Mouse (Mus musculus) adrenal gland, postnatal 36 days (tissue): ENCODE measurements around the gene Krtap5-1. TPM values are rescaled to one million over a fixed set of nuclear protein-coding genes. Genes with fewer than 3 reads are reported as not detected.
A peak's percentile ranks its signal among the peaks of the same experiment; 100 is the strongest.
"Not testable (repeated sequence)": the region's sequence is repeated elsewhere in the genome, so short reads cannot be mapped to it uniquely, and the experiment has no call there.

ENCODE experiments used
- DNase-seq, 2 experiments: peaks; one replicate each; pipeline ENCODE4 v3.0.0; 2021; ENCODE audit warnings: mixed read lengths in 1 of 2
- total RNA-seq, 2 experiments: library from RNA; stranded (reverse); gene quantifications; 2 replicates each; pipeline ENCODE4 v1.2.3; 2021

Krtap5-1 gene
- total RNA-seq, 2 experiments from 2014 or later = not detected

DNA sequence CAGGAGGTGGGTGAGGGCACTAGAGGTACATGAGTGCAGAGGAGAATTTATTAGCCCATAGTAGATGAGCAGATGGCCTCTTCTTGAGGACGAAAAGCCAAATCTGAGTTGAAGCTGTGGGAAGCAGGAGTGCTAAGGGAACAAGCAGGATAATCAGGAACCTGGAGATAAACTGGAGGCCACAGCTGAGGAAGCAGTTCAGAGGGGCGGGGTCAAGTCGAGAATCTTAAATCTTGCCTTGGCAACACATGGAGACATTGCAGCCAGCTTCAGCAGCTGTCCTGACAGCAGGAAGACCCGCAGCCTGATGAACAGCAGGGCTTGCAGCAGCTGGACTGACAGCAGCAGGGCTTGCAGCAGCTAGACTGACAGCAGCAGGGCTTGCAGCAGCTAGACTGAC, 810 bp downstream of the Krtap5-1 start:
- DNase-seq = not testable (repeated sequence)

DNA sequence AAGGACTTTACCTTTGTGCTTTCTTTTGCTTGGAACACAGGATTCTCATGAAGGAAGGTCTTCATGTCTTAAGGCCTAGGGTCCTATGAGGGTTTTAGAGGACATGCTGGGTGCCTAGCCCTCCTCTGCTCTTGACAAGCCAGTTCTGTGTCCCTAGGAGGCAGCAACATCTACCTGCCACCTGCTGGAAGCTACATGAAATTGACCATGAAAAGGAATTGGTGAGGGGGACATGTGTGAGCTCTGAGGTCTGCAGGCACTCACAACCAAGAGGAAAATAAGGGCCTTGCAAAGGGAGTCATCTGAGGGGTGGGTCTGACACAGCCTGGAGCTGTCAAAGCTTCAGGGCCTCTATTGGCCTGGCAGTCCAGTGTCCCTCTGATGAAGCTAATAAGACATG, 1.5 kb downstream of the Krtap5-1 start:
- DNase-seq = no peak

DNA sequence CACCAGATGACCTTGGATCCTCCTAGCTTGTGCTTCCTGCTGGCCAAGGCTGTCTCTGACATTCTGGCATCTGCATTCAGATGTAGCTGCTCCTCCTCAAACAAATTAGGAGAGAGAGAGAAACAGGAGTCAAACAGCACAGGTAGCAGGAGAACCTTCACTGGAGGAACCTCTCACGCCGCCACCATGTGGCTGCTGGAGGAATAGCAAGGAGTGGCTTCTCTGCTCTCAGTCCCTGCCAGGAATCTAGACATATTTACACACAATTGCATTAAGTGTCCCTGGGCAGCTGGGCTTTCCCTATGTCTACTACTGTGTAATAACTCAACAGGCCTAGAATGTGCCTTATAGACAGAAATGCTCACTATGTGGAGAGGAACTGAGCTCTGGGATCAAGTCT, 3.1 kb downstream of the Krtap5-1 start:
- peak in 1 of 2 experiments; percentile 38 for DNase-seq

DNA sequence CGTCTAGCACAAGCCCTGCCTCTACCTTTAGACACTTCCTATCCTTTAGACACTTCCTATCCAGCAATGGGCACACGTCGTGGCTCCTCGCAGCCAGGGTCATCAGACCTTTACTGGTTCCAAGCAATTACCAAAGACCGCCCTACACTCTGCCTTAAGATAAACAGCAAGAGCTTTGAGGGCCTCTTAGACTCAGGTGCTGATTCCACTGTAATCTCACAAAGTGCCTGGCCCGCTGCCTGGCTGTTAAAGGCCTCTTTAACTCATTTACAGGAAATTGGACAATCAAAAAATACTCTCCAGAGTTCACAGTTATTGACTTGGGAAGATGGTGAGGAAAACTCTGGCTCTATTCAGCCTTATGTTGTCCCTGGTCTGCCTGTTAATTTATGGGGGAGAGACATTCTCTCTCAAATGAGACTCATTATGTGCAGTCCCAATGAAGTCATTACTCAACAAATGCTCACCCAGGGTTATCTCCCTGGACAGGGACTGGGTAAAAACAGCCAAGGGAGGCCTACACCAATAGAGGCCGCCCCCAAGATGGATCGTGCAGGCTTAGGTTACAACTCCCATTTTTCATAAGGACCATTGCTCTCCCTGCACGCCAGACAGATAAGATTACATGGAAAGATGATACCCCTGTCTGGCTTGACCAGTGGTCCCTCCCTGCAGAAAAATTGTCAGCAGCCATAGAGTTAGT, 10.9 kb downstream of the Krtap5-1 start:
- not testable (repeated sequence) for DNase-seq

DNA sequence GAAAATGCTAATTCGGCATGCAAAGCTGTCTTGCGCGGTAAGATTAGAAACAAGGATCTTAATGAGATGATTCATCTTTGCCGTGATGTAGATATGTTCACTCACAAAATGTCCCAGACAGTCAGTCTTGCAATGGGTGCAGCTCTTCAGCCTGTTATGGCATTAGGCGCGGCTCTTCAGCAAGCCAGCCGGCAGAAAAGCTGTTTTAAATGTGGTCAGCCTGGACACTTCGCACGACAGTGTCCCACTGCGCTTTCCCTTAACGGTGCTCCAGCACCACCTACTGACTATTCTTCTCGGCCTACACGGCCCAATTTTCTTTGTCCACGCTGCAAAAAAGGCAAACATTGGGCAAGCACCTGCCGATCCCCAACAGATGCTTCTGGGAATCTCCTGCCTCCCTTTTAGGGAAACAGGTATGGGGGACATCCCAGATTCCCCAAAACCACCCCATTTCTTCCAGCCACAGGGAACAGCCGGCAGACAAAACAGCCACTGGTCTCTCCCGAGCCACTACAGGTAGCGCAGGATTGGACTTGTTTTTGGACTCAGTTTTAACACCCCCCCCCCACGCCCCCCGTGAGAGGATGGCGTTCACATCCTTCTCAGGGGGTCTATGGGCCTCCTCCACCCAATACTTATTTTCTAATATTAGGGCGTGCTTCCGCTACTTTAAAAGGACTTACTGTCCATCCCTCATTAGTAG, 11.6 kb downstream of the Krtap5-1 start:
- DNase-seq = peak; percentile 61 to 64

DNA sequence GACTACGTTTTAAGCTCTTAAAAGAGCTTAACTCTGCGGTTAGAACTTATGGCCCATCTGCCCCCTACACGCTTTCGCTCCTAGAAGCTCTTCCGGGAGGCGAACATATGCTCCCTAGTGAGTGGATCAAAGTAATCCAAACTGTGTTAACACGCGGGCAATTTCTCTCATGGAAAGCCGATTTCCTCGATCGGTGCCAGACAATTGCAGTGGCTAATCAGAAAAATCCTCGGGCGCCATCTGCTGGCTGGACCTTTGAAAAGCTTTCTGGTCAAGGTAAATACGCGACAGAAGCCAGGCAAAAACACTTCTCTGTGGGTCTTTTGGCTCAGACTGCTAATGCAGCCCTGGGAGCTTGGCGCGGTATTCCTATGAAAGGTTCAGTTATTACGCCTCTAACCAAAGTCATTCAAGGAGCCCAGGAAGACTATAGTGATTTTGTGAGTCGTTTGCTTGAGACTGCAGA, 12.3 kb downstream of the Krtap5-1 start:
- peak; percentile 93 to 94 for DNase-seq

DNA sequence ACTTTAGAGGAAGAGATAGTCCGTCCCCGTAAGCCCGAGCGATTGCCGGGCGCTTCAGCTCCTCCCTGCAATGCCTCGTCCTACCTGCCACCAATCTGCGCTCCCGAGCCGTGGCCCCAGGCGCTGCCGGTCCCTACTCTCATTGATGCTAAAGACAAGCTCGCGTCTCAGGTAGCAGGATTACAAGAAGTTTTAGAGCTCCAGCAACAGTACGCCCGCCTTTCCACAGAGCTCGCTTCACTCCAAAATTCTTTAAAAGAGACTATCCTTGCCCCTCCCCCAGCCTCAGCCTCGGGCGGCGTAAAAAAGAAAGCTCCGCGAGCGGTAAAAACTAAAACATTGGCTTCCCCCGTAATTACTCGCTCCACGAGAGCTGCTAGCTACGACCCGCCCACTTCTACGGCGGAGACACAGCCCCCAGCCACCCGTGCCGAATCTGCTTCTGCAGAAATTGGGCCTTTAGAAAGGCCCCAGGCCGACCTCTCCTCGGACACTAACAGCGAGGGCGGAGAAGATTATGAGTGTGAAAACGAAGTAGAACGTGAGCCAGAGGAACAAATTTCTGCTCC, 12.8 kb downstream of the Krtap5-1 start:
- DNase-seq = peak; percentile 67 to 75

DNA sequence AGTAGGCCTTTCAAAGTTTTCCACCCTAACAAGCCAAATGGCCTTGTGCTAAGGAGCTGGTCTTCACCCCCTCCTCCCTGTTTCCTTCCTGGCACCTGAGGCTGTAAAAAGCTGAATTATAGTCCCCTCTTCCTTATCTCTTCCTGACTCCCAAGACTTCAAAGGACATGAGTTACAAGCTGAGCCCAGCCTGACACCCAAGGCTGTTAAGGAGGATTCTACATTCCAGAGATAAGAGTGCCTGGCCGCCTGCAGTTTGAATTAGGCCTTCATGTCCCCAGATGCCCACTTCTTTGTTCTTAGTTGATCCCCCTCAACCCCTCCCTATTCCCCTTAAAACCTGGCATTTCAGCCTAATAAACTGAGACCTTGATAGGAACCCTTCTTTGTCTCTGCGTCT, 14.1 kb downstream of the Krtap5-1 start:
- peak; percentile 18 for DNase-seq

DNA sequence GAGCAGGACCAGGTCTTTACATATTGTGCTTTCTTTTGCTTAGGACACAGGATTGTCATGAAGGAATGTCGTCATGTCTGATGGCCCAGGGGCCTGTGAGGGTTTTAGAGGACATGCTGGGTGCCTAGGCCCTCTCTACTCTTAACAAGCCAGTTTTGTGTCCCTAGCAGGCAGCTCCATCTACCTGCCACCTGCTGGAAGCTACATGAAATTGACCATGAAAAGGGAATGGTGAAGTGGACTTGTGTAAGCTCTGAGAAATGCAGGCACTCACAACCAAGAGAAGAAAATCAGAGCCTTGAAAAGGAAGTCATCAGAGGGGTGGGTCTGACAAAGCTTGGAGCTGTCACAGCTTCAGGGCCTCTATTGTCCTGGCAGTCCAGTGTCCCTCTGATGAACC, 17.6 kb downstream of the Krtap5-1 start:
- DNase-seq = not testable (repeated sequence)

DNA sequence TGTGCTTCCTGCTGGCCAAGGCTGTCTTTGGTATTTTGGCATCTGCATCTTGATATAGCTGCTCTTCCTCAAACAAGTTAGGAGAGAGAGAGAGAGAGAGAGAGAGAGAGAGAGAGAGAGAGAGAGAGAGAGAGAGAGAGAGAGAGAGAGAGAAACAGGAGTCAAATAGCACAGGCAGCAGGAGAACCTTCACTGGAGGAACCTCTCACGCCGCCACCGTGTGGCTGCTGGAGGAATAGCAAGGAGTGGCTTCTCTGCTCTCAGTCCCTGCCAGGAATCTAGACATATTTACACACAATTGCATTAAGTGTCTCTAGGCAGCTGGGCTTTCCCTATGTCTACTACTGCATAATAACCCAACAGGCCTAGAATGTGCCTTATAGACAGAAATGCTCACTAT, 18.7 kb downstream of the Krtap5-1 start:
- DNase-seq = peak; percentile 73 to 86

DNA sequence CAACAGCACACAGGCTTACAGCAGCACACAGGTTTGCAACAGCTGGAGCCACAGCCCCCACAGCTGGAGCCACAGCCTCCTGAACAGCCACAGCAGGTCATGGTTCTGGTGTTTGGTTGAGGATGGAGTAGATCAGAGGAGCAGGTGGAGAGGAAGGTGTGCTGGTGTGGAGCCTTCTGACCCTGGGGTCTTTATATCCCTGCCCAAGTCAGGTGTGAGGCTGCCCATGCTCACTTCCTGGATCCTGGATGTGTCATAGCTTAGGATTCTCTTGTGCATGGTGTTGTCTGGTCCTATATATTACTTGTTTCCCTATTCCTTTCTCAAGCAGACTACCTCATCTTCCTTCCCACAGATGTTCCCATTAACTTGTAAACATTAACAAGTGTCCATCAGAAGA, 22.7 kb downstream of the Krtap5-1 start, which contains the start of gene Gm4559:
TSS of gene Gm4559 (minus strand) at position 101 of the 400 bp plus-strand sequence.
- DNase-seq = not testable (repeated sequence)

DNA sequence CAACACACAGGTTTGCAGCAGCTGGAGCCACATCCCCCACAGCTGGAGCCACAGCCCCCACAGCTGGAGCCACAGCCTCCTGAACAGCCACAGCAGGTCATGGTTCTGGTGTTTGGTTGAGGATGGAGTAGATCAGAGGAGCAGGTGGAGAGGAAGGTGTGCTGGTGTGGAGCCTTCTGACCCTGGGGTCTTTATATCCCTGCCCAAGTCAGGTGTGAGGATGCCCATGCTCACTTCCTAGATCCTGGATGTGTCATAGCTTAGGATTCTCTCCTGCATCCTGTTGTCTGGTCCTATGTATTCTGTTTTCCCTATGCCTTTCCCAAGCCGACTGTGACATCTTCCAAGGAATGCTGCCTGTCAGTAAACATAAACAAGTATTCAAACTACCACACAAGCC, 38.7 kb downstream of the Krtap5-1 start, which contains the start of gene Gm2431:
TSS of gene Gm2431 (minus strand) at position 101 of the 400 bp plus-strand sequence.
- not testable (repeated sequence) for DNase-seq

DNA sequence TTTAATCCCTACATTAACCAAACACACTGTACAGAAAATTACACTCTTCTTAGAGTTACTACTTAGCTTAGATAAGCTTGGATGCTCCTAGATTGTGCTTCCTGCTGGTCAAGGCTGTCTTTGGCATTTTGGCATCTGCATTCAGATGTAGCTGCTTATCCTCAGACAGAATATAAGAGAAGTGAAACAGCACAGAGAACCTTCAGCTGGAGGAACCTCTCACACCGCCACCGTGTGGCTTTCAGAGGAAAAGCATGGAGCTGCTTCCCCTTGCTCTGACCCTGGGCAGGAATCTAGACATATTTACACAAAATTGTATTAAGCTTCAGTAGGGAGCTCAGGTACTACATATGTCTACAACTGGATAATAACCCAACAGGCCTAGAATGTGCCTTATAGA, 41.4 kb downstream of the Krtap5-1 start:
- peak; percentile 36 to 61 for DNase-seq

DNA sequence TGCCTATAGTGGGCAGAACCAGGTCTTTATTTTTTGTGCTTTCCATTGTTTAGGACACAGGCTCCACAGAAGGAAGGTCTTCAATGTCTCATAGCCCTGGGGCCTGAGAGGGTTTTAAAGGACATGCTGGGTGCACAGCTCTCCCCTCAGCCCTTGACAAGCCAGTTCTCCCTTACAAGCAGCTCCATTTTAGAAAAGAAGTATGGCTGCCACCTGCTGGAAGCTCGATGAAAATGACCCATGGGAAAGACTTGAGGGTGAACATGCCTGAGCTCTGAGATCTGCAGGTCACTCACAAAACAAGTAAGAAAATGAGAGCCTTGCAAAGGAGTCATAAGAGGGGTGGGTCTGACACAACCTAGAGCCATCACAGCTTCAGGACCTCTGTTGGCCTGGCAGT, 47.1 kb downstream of the Krtap5-1 start:
- DNase-seq = peak; percentile 28 to 57

Other genes with a start within 250 kb of the Krtap5-1 start
- 10 to 100 TPM; 48.1 to 58.4 TPM for gene Mob2, start 236.1 kb downstream of the Krtap5-1 start, total RNA-seq
- gene Dusp8, start 201.3 kb downstream of the Krtap5-1 start, total RNA-seq = 10 to 100 TPM in 1 of 2 experiments, 1 to 10 TPM in 1; 7.4 to 28.9 TPM
- not detected for gene Gm45618, start 176.4 kb downstream of the Krtap5-1 start, total RNA-seq
- gene Gm39115, start 161.1 kb downstream of the Krtap5-1 start, total RNA-seq = not detected
- gene Gm45337, start 152.5 kb downstream of the Krtap5-1 start, total RNA-seq = not detected
- not detected for gene Gm29735, start 140.0 kb downstream of the Krtap5-1 start, total RNA-seq
- gene Gm4553, start 131.4 kb downstream of the Krtap5-1 start, total RNA-seq = not detected
- gene Krtap5-2, start 121.1 kb downstream of the Krtap5-1 start, total RNA-seq = not detected
- not detected for gene Gm10153, start 106.7 kb downstream of the Krtap5-1 start, total RNA-seq
- not detected for gene Krtap5-3, start 95.8 kb downstream of the Krtap5-1 start, total RNA-seq
- not detected for gene Gm7579, start 85.3 kb downstream of the Krtap5-1 start, total RNA-seq
- gene Krtap5-5, start 67.1 kb downstream of the Krtap5-1 start, total RNA-seq = not detected
- not detected for gene Gm40460, start 56.0 kb downstream of the Krtap5-1 start, total RNA-seq
- not detected for gene Gm2431, start 38.8 kb downstream of the Krtap5-1 start, total RNA-seq
- gene Gm4559, start 22.8 kb downstream of the Krtap5-1 start, total RNA-seq = not detected
- not detected for gene Krtap5-4, start 6.4 kb upstream of the Krtap5-1 start, total RNA-seq
- gene Ifitm10, start 76.6 kb upstream of the Krtap5-1 start, total RNA-seq = 1 to 10 TPM; 3.0 to 4.4 TPM
- gene Gm49369, start 85.5 kb upstream of the Krtap5-1 start, total RNA-seq = 1 to 10 TPM; 2.6 to 3.3 TPM
- gene Ctsd, start 90.9 kb upstream of the Krtap5-1 start, total RNA-seq = 1,000 to 10,000 TPM in 1 of 2 experiments, 100 to 1,000 TPM in 1; 932 to 1,123 TPM
- gene Syt8, start 137.7 kb upstream of the Krtap5-1 start, total RNA-seq = not detected
- under 1 TPM; 0.50 to 0.89 TPM for gene Tnni2, start 144.7 kb upstream of the Krtap5-1 start, total RNA-seq
- gene Lsp1, start 163.7 kb upstream of the Krtap5-1 start, total RNA-seq = 10 to 100 TPM; 16.8 to 23.1 TPM
- gene Tnnt3, start 201.7 kb upstream of the Krtap5-1 start, total RNA-seq = 1 to 10 TPM in 1 of 2 experiments, under 1 TPM in 1; 0.40 to 1.2 TPM
- 1 to 10 TPM; 6.2 to 8.1 TPM for gene Mrpl23, start 235.6 kb upstream of the Krtap5-1 start, total RNA-seq